Mouse (Mus musculus): ENCODE data around the gene Scn2b. TPM values are rescaled to one million over a fixed set of nuclear protein-coding genes. Genes with fewer than 3 reads are reported as not detected.

Gene Scn2b
- total RNA-seq, 2 experiments from 2014 or later, result 174 to 177 TPM

DNA sequence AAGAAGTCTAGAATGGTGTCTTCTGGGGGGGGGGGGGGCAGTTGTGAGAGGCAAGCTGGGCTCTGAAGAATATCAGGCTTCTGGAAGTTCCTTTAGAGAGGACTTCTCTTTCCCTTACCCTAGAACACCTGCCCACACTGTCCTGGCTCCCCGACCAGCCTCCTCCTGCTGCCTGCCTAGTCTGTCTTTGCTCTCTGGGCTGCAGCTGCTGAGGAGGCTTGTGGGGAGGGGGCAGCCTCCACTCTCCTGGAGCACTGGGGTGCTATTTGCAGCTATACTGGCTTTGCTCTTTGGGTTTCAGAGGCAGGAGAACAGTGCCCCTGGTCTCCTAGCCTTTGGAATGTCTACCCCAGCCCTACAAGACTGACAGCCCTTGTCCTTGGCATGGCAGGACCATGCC, 33.4 kb downstream of the Scn2b start:
- DNase-seq (ENCODE audit: low spot score in 2 of 2), result no peak
- intact Hi-C loops (cut with DNase I), result no loop called here

DNA sequence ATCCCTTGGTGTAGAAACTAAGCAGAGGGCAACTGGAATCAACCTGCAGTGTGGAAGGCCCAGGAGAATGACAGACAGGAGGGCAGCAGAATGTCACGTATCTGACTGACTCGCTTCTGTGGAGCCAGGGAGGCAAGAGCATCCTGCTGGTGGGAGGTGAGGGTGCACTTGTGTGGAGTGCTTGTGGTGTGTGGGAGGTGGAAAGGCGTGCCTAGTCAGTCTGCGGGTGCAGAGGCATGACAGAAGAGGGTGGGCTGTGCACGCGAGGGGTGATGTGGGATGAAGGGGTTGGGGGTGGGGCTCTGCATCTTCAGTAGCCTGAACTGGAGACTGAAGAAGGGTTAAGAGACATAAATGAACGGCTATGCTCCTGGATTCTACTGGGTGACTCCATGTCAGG, 35.8 kb downstream of the Scn2b start:
- DNase-seq (ENCODE audit: low spot score in 2 of 2), result no peak
- intact Hi-C loops (cut with DNase I), result no loop called here

DNA sequence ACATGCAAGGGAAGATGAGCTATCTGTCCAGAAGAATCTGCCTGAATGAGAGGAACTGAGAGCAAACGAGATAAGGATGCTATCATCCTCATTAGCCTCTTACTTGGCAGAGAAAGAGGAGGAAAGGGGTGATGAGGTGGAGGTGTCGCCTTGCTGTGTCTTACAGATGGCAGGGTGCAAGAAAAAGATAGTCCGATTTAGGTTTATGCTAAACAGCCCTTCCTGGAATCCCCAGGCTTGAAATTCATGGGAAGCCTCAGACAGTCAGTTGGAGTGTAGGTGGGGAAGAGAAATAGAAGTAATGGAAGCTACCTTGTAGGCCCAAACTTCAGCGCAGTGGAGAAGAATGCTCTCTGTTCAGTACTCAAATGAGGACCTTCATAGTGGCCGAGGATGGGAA, 50.3 kb downstream of the Scn2b start:
- intact Hi-C loops (cut with DNase I), result no loop called here
- no peak for DNase-seq (ENCODE audit: low spot score in 2 of 2)

DNA sequence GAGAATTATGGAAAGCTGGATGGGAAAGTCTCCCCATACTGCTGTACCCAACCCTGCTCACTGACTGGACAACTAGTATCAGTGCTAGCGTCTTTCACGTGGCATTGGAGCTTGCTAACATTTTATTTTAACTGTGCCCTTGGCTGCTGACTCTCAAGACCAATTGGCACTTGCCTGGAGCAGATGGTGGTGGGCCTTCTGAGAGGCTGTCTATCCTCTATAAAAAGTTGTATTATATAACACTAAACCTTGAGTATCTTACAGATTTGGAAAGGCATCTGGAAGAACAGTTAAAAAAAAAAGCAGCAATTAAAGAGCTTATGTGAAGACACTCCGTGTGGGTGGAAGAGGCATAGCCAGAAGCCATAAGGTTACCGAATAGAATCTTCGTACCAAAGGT, 52.6 kb downstream of the Scn2b start:
- intact Hi-C loops (cut with DNase I), result no loop called here
- peak; percentile 42 to 60 for DNase-seq (ENCODE audit: low spot score in 2 of 2)

DNA sequence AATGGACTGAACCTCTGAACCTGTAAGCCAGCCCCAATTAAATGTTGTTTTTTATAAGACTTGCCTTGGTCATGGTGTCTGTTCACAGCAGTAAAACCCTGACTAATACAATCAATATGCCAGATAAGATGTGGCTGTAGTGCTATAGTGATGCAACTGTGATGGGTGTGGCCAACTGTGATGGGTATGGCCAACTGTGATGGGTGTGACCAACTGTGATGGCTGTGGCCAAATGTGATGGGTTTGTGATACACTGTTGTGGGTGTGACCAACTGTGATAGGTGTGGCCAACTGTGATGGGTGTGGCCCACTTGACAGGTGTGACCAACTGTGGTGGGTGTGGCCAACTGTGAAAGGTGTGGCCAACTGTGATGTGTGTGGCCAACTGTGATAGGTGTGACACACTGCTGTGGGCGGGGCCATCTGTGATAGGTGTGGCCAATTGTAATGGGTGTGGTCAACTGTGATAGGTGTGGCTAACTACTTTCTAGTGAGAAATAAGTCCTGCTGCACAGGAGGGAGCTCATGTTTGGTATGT, 53.6 kb downstream of the Scn2b start:
- intact Hi-C loops (cut with DNase I), result no loop called here
- no peak for DNase-seq (ENCODE audit: low spot score in 2 of 2)

DNA sequence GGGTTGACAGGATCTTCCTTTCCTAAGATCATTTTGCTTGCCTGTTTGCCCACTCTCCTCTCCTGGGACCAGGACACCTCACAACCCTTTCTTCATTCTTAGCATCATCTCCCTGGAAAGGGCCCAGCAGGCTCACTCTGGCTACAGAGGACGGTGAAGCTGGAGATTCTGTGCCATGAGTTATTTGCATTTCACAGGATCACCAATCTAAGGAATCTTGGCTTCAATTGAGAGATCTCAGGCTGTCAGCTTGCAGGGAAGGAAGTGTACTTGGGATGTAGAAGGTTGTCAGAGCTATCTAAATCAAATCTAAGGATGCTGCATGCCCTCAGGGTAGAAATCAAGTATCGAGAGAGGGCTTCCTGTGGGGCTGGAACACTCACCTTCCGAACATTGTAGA, 55.9 kb downstream of the Scn2b start:
- DNase-seq (ENCODE audit: low spot score in 2 of 2), result no peak

DNA sequence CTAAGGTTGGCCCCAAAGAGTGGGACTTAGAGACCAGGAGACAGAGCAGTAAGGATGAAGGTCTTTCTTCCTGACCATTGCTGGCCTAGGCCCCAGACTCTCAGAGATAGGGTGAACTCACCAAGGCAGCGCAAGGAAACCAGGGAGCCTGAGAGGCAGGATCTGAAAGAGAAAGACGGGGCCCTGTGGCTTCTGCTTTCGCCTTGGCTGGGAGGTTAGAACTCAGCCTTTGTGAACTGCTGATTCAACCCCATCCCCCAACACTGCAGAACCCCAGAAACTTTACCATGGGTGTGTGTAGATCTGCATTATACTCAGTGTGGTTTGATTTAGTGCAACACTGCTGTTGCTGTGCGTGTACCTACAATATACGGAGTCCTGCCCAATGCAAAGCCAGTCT, 61.7 kb downstream of the Scn2b start:
- intact Hi-C loops (cut with DNase I), result no loop called here
- DNase-seq (ENCODE audit: low spot score in 2 of 2), result no peak

More for the DNA sequence above, 55.9 kb downstream of the Scn2b start:
- intact Hi-C loops (cut with DNase I), result no loop called here

Other genes starting within 250 kb of the Scn2b start
- gene Kmt2a, start 236.5 kb upstream of the Scn2b start, total RNA-seq (2021), result 10 to 100 TPM; 44.2 to 54.4 TPM
- 100 to 1,000 TPM; 372 to 384 TPM for gene Atp5l, start 197.0 kb upstream of the Scn2b start, total RNA-seq (2021)
- gene Ube4a, start 152.2 kb upstream of the Scn2b start, total RNA-seq (2021), result 10 to 100 TPM; 77.6 to 79.8 TPM
- gene Cd3g, start 137.4 kb upstream of the Scn2b start, total RNA-seq (2021), result not detected
- not detected for gene Cd3d, start 136.0 kb upstream of the Scn2b start, total RNA-seq (2021)
- not detected for gene Cd3e, start 108.2 kb upstream of the Scn2b start, total RNA-seq (2021)
- 1 to 10 TPM; 1.2 to 1.9 TPM for gene Mpzl2, start 78.0 kb upstream of the Scn2b start, total RNA-seq (2021)
- gene Mpzl3, start 62.6 kb upstream of the Scn2b start, total RNA-seq (2021), result 1 to 10 TPM; 3.7 to 4.1 TPM
- gene Jaml, start 38.6 kb upstream of the Scn2b start, total RNA-seq (2021), result under 1 TPM; 0.35 to 0.57 TPM
- gene Scn4b, start 20.6 kb downstream of the Scn2b start, total RNA-seq (2021), result 10 to 100 TPM; 11.3 to 16.2 TPM
- gene BC049352, start 64.2 kb downstream of the Scn2b start, total RNA-seq (2021), result under 1 TPM; 0.55 to 0.66 TPM
- under 1 TPM in 1 of 2 experiments, not detected in 1; 0.25 TPM for gene Tmprss4, start 86.3 kb downstream of the Scn2b start, total RNA-seq (2021)
- 1 to 10 TPM; 2.5 to 2.7 TPM for gene Il10ra, start 151.4 kb downstream of the Scn2b start, total RNA-seq (2021)
- not detected for gene Tmprss13, start 201.3 kb downstream of the Scn2b start, total RNA-seq (2021)